Mouse (Mus musculus) midbrain, embryonic 15.5 days (tissue): ENCODE data around the gene Zdhhc19. TPM values are rescaled to one million over a fixed set of nuclear protein-coding genes. Genes with fewer than 3 reads are reported as not detected.
A peak's percentile ranks its signal among the peaks of the same experiment; 100 is the strongest.

Experiments used
- ATAC-seq: fragments of 200-750 bp; cut with Nextera tagmentation; replicated peaks from 2 replicates; pipeline ENCODE4 v1.8.0; 2017; ENCODE audit warnings: moderate TSS enrichment
- H3K27ac ChIP-seq: fragments of 300-500 bp; sonication (generic); 2 replicates; pipeline ENCODE4 v1.5.1; 2015; ENCODE audit warnings: mild to moderate bottlenecking, inconsistent platforms
- H3K27me3 ChIP-seq: fragments of 300-500 bp; sonication (generic); replicated peaks from 2 replicates; pipeline ENCODE4 v1.6.1; 2015; ENCODE audit warnings: inconsistent platforms
- H3K36me3 ChIP-seq: fragments of 300-500 bp; sonication (generic); replicated peaks from 2 replicates; pipeline ENCODE4 v1.6.1; 2015; ENCODE audit warnings: inconsistent platforms
- H3K4me1 ChIP-seq: fragments of 300-500 bp; sonication (generic); 2 replicates; pipeline ENCODE4 v1.6.1; 2015; ENCODE audit warnings: inconsistent platforms
- H3K4me2 ChIP-seq: fragments of 300-500 bp; sonication (generic); 2 replicates; pipeline ENCODE4 v1.6.1; 2015; ENCODE audit warnings: inconsistent platforms, mild to moderate bottlenecking, moderate library complexity
- H3K4me3 ChIP-seq: fragments of 300-500 bp; sonication (generic); 2 replicates; pipeline ENCODE4 v1.5.1; 2015; ENCODE audit warnings: mild to moderate bottlenecking, inconsistent platforms
- H3K9ac ChIP-seq: fragments of 300-500 bp; sonication (generic); 2 replicates; pipeline ENCODE4 v1.6.1; 2015; ENCODE audit warnings: mild to moderate bottlenecking, inconsistent platforms
- H3K9me3 ChIP-seq: fragments of 300-500 bp; sonication (generic); 2 replicates; pipeline ENCODE4 v1.6.1; 2016; ENCODE audit warnings: inconsistent platforms
- WGBS: fragments of 180-500 bp; shearing (Covaris S2); methylation state at CpG from one replicate; pipeline ENCODE4 v1.1.7; 2015; ENCODE audit warnings: mixed read lengths; 5-methylcytosine and 5-hydroxymethylcytosine counted together
- polyA plus RNA-seq: library from polyadenylated mRNA; unstranded; fragments of >200 nt; fragmentation: Nextera tagmentation; extraction: Ambion mirVana; gene quantifications from 2 replicates; pipeline ENCODE4 v1.2.1, GENCODE M21; 2015

Gene Zdhhc19
- polyA plus RNA-seq, 1 experiment from 2014 or later, result not detected

DNA sequence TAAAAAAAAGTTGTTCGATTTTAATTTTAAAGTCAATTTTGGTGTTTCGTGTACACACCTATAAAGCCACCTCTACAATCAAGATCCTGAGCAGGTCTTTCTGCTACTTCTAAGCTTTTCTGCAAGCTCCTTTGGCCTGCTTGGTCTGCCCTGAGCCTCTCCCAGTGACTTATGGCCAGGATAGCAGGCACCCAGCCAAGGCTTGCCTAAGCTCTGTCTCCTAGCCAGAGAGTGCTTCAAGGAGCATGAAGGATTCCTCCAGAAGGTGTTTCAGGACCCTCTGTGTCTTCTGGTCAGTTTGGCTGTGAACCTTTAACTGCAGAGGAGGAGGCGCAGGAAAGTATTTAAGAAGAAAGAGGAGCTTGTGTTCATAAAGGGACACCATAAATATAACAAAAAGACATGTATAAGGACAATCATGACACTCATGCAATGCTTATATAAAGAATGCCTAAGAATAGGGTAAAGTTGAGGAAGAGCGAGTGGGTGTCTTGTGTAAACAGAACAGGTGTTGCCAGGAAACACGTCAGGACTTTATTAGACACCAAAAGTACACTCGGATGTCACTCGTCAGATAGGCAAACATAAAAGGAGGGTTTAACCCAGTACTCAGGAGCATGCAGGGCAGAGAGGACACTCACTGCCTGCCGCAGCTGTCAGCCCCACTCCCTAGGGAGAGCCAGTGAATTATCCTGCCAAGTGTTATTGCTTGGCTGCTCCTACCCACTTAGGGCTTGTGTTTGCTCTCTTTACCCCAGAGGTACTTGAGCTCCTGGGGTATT, 27.6 kb downstream of the Zdhhc19 start:
- WGBS, result 53% methylated on average over 8 of the region's 8 CpGs
- ATAC-seq, result peak; percentile 50
- peaks cover 9% of the 10 kb centered on the region for H3K4me1 ChIP-seq
- H3K9me3 ChIP-seq, result no peaks in the 10 kb centered on the region
- H3K4me2 ChIP-seq, result no peak overlapping the region
- H3K27ac ChIP-seq, result no peak overlapping the region
- H3K9ac ChIP-seq, result no peak overlapping the region
- H3K4me3 ChIP-seq, result no peak overlapping the region
- H3K27me3 ChIP-seq, result no peaks in the 10 kb centered on the region
- H3K36me3 ChIP-seq, result no peaks in the 10 kb centered on the region

DNA sequence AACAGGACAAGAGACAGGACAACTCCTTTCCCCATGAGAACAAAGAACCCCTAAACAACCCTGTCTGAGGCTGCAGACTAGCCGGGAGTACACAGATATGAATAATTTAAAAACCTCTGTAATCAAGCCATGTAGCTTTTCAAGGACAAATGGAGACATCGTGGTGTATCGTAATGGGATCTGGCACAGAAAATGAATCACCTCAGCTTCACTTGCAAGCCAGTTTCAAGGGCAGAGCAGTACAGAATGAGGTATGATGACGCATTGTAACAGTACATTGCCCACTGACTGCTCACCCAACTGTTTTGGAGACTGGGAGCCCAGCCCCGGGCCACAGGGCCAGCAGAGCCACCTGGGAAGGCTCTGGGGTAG, 28.2 kb downstream of the Zdhhc19 start:
- H3K36me3 ChIP-seq, result no peaks in the 10 kb centered on the region
- ATAC-seq, result peak; percentile 55
- WGBS, result 36% methylated on average over 5 of the region's 5 CpGs
- H3K4me3 ChIP-seq, result no peak overlapping the region
- no peaks in the 10 kb centered on the region for H3K27me3 ChIP-seq
- no peak overlapping the region for H3K4me2 ChIP-seq
- no peak overlapping the region for H3K27ac ChIP-seq
- peaks cover 9% of the 10 kb centered on the region for H3K4me1 ChIP-seq
- H3K9ac ChIP-seq, result no peak overlapping the region
- no peaks in the 10 kb centered on the region for H3K9me3 ChIP-seq

DNA sequence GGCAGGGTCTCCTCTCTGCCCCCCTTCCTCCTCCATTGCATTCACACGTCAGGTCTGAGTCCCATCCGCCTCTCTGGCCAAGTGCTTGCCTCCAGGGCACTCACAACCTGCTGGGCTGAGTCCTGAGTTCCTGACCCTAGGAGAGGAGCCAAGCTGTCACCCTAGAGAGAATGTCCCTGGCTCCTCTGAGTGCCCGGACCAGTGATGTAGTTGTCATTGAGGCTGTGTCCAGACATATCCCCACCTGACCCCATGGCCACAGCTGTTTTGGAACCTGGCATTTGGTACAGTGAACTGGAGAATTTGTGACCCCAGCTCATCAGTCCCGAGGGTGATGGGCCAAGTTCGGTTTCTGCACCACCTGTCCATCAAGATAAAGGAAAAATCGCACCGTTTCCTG, 30.8 kb downstream of the Zdhhc19 start:
- Histone ChIP-seq H3K4me2 (no peak overlapping the region), H3K36me3 (no peaks in the 10 kb centered on the region), H3K4me1 (peaks cover 9% of the 10 kb centered on the region), H3K27me3 (no peaks in the 10 kb centered on the region), H3K9ac (no peak overlapping the region), H3K4me3 (no peak overlapping the region), H3K9me3 (no peaks in the 10 kb centered on the region), H3K27ac (no peak overlapping the region)
- WGBS, result 68% methylated on average over 7 of the region's 7 CpGs
- no peak for ATAC-seq

DNA sequence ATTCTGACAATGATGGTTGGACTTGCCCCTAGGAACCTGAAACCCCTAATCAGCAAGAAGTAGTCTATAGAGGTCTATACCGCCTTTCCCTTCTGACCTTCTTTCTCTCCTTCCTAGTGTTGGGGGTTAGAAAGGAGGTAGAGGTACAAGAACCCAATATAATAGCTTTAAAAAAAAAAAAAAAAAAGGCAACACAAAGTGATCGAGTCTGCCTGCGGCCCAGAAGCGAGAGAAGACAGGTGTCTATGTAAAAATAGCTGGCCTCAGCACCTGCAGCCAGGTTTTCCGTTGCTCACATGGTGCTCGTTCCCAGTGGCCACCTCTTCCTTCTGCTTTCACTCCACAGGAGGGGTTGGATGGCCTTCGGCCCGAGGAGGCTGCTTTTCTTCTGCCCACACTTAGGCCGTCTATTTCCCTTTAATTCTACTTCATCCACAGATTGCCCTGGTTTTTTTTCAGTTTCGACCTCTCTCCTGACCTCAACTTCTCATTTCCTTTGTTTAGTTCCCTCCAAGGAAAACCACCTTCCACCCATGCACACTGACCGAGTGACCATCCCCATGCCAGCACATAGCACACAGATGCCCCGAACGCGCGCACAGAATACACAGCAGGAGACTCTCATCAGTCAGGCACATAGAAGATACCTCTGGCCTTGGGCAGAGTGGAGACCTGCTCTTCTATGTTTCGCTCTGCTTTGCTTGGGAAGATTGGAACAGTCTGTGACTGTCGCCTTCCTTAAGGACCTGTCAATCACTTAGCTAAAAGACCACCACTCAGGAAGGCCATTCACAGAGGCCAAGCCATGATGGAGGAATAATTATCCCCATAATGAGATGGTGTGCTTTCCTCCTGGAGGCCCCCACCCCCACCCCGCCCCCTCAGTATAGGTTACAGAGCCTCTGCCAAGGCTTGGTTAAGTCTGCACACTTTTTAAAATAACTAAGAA, 37.1 kb downstream of the Zdhhc19 start:
- Histone ChIP-seq H3K27ac (no peak overlapping the region), H3K9me3 (no peaks in the 10 kb centered on the region), H3K27me3 (no peaks in the 10 kb centered on the region), H3K36me3 (no peaks in the 10 kb centered on the region), H3K4me2 (no peak overlapping the region), H3K4me3 (no peak overlapping the region), H3K9ac (no peak overlapping the region), H3K4me1 (peaks cover 2% of the 10 kb centered on the region; the same call in 1 of the 2 replicates)
- 60% methylated on average over 18 of the region's 18 CpGs for WGBS
- ATAC-seq, result no peak

DNA sequence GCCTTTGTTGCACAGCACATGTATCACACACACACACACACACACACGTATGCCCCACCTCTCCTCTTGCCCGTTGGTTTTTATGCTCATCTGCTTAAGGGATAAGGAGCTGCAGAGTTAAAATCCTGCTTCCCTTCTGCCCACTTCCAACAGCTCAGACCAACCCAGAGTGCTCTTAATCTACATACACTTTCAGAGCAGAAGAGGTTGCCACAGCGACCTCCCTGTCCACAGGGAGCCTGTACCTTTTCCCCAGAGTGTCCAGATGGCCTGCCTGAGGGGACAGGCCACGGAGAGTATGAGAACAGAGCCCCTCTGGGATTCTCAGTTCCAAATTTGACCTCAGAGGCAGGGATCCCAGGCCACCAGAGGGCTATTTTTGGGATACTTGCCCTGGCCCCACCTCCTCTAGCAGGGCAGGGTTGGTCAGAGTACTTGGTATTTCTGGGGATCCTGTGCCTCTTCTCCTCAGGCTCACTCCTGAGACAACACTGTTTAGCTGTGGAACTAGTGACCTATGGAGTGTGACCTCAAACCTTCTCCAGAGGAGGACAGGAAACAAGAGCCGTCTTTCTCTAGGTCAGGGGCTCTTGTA, 39.2 kb downstream of the Zdhhc19 start:
- no peaks in the 10 kb centered on the region for H3K27me3 ChIP-seq
- ATAC-seq, result no peak
- peaks cover 2% of the 10 kb centered on the region; the same call in 1 of the 2 replicates for H3K4me1 ChIP-seq
- H3K4me3 ChIP-seq, result no peak overlapping the region
- WGBS, result 25% methylated on average over 5 of the region's 5 CpGs
- H3K27ac ChIP-seq, result no peak overlapping the region
- no peak overlapping the region for H3K4me2 ChIP-seq
- H3K36me3 ChIP-seq, result no peaks in the 10 kb centered on the region
- no peak overlapping the region for H3K9ac ChIP-seq
- H3K9me3 ChIP-seq, result no peaks in the 10 kb centered on the region

DNA sequence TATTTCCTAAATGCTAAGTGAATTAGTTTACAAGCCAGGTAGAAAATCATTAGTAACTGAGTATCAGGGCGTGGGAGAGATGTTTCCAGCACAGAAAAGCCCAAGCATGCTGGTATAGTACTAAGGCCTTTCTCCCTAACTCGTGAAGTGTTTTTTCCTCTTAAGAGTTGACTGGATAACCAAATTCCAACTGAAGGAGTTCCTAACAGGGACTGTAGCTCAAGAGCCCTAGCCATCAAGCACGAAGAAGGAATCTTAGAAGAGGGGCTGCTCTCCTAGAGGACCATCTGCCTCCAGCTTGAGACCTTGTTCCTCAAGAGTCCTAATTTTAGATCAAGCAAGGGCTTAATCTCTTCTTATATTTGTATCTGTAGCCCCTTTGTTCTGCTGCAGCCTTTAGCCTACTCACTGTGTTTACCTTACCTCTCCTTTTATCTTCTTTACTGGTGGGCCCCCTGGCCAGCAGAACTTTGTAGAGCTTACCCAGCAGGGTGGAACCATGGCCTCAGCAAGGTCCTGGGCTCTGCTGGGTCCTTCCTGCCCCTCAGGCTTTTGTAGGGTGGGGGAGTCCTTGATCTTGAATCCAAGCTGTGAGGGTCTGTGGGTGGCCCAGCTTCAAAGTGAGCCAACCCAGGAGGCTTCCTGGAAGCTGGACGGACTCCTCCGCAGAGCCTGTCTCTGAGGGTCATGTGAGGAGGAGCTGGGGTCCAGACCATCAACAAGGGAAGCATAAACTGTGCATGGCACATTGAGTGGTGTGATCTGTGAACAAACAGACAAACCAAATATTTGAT, 42.0 kb downstream of the Zdhhc19 start:
- H3K27ac ChIP-seq, result no peak overlapping the region
- ATAC-seq, result no peak
- no peak overlapping the region for H3K4me3 ChIP-seq
- H3K4me1 ChIP-seq, result peaks cover 2% of the 10 kb centered on the region; the same call in 1 of the 2 replicates
- H3K36me3 ChIP-seq, result no peaks in the 10 kb centered on the region
- no peaks in the 10 kb centered on the region for H3K9me3 ChIP-seq
- no peak overlapping the region for H3K9ac ChIP-seq
- no peaks in the 10 kb centered on the region for H3K27me3 ChIP-seq
- H3K4me2 ChIP-seq, result no peak overlapping the region
- 44% methylated on average over 5 of the region's 5 CpGs for WGBS

DNA sequence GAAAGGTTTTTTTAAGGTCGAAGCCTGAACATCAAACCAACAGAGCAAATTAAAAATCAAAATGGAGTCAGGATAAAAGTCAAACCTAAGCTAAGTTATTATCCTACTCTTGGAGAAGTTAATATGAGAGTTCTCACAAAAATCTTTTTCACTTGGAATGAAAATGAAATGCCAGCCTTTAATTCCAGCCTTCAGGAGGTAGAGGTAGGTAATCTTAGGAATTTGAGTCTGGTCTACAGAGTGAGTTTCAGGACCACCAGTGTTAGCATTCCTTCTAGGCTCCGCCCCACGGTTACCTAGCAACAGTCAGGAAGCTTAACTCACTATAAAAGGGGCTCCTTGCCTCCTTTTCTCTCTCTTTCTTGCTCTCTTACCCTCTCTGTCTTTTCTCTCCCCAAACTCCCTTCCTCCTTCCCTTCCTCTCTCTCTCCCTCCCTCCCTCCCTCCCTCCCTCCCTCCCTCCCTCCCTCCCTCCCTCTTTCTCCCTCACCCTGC, 42.7 kb downstream of the Zdhhc19 start:
- Histone ChIP-seq H3K27ac (no peak overlapping the region), H3K9me3 (no peaks in the 10 kb centered on the region), H3K4me2 (no peak overlapping the region), H3K9ac (no peak overlapping the region), H3K27me3 (no peaks in the 10 kb centered on the region), H3K4me1 (no peaks in the 10 kb centered on the region), H3K36me3 (no peaks in the 10 kb centered on the region), H3K4me3 (no peak overlapping the region)
- ATAC-seq, result no peak; the same call in 1 of the 2 replicates
- WGBS, result 23% methylated on average over 3 of the region's 3 CpGs

DNA sequence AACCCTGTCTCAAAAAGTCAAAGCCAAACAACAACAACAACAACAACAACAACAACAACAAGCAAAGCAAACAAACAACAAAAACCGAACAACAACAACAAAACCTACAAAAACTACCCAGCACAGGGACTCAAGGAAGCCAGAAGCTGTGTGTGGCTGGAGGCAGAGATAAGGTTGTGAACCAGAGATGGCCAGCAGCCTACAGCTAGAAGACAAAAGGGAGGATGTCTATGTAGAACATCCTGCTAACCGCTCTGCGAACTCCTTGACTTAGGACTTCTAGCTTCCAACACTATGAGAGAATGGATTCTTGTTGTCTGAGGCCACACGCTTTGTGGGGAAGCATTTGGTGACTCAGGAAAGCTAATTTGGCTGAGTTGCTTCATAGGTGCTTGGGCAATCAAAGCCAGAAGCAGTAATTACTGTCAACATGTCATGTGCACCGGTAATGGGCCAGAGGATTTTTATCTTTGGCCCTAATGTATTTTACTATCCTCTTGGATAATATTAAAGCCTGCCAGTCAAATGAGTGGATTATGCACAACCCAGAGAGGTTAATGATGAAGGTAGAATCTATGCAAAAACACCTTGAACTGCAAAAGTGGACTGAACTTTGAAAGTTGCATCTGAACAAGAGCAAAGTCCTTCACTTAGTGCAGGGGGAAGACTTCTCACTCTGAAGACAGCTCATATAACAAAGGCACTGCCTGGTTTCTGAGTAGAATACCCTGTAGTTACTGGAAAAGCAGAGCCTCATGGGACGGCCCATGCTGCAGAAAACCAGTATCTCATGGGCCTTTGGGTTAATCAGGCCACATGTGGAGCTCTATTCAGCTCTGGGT, 45.5 kb downstream of the Zdhhc19 start:
- H3K9me3 ChIP-seq, result no peaks in the 10 kb centered on the region
- H3K27ac ChIP-seq, result no peak overlapping the region
- H3K27me3 ChIP-seq, result no peaks in the 10 kb centered on the region
- no peak overlapping the region for H3K4me3 ChIP-seq
- H3K36me3 ChIP-seq, result no peaks in the 10 kb centered on the region
- no peak overlapping the region for H3K4me2 ChIP-seq
- no peak overlapping the region for H3K9ac ChIP-seq
- no peak for ATAC-seq
- 90% methylated on average over 6 of the region's 6 CpGs for WGBS
- no peaks in the 10 kb centered on the region for H3K4me1 ChIP-seq

DNA sequence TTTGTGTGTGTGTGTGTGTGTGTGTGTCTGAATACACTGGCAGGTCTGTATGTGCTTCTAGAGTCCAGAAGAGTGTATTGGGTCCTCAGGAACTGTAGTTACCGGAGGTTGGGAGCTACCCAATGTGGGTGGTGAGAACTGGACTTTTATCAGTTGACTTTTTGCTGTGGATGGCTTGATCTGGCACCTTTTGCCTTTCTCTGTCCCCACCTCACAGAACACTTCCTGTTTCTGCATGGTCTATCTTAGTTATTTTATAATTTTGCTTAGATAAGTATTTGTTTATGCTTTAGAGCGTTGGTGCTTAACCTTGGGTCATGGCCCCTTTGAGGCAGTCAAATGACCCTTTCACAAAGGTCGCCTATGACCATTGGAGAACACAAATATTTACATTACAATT, 47.4 kb downstream of the Zdhhc19 start:
- H3K27ac ChIP-seq, result no peak overlapping the region
- no peaks in the 10 kb centered on the region for H3K27me3 ChIP-seq
- no peaks in the 10 kb centered on the region for H3K9me3 ChIP-seq
- H3K9ac ChIP-seq, result no peak overlapping the region
- no peaks in the 10 kb centered on the region for H3K4me1 ChIP-seq
- H3K4me2 ChIP-seq, result no peak overlapping the region
- 83% methylated on average over 3 of the region's 3 CpGs for WGBS
- no peaks in the 10 kb centered on the region for H3K36me3 ChIP-seq
- H3K4me3 ChIP-seq, result no peak overlapping the region
- ATAC-seq, result no peak

DNA sequence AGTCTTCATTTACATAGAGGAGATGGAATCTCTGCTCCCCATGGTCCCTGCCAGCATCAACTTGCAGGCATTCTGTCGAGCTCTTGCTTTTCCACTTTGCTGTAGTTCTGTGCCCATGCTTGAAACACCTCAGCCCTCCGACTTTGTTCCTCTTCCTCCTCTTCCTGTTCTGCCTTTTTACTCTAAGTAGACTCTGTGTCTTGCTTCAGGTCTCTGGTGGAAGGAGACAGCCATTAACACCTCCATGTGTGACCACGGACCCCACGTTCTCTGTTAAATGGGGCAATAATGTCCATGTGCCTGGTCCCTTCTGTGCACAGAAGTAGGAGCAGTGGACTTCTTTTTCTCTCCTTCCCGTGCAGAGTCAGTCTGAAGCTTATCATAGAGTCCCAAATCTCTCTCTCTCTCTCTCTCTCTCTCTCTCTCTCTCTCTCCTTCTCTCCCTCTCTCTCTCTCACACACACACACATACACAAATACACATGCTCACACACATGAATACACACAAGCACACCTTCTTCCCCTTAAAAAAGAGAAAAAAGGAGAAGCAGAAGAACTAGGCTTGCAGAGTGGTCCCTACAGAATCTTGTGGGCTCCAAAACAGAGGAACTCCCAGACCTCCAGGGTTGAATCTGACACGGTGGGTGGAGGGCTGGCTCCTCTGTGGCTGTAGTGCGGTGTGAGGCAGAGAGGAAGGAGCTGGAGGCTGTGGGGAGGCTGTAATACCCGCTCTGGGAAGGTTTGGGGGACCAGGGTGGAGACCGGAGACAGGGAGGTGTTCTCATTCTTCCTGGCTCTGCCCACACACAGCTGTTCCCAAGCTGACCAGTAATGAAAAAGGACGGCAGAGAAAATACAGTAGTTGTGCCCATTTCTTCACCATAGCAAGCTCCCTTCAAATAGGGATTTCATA, 51.3 kb downstream of the Zdhhc19 start:
- Histone ChIP-seq H3K27ac (no peak overlapping the region), H3K9me3 (no peaks in the 10 kb centered on the region), H3K27me3 (no peaks in the 10 kb centered on the region), H3K36me3 (no peaks in the 10 kb centered on the region), H3K4me3 (no peak overlapping the region), H3K4me2 (no peak overlapping the region), H3K4me1 (no peaks in the 10 kb centered on the region), H3K9ac (no peak overlapping the region)
- ATAC-seq, result no peak
- WGBS, result 72% methylated on average over 10 of the region's 10 CpGs
